Comparison of ENCODE assay signal across 10 mouse cellular contexts in the genomic region with DNA sequence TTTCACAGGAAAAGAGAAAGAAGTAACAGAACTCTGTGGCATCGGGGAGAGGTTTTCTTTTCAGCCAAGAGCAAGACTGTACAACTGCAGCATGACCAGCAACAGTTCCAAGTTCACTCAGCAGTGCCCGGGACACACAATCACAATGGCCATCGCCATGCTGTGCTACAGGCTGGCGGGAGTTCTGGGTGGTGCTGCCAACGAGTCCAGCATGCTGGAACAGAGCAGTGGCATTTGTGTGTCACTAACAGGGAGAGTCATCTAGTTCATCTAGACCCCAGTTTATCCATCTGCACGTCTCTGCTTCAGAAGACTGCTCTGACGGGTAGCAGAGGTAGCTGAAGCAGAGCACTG.
DNase-seq lines count a peak whose midpoint lies in the region; ATAC-seq and TF ChIP-seq lines count a peak whose summit lies in the region.
"Had no signal": no experiment of that assay in that cellular context is flagged by ENCODE, and none has a peak within 500 bp of the region (broad histone marks: within the 10 kb centered on the region; RNA-seq: fewer than 3 reads in every experiment).

No protein-coding gene starts in this region.

- DNase-seq in kidney, adult 18-20 months: peak; percentile 47
- no peak for DNase-seq in kidney, adult 8-10 months
- DNase-seq in brain, embryonic 14.5 days (ENCODE audit: low read depth): peak; percentile 35
- no peak for DNase-seq in T-cell, adult 2 months (ENCODE audit: low spot score)
- DNase-seq in layer of hippocampus, adult 11-12 months (ENCODE audit: low spot score): no peak

- H3K27ac ChIP-seq in embryonic facial prominence, embryonic 12.5 days: 0 out of 2 replicates have a peak overlapping the region, but pooled peaks have one; percentile 17
- H3K27ac ChIP-seq in intestine, embryonic 15.5 days: peak overlapping the region; percentile 33
- peak overlapping the region; percentile 46 for H3K27ac ChIP-seq in neural tube, embryonic 15.5 days (replicated peaks)

- no peak overlapping the region for H3K4me3 ChIP-seq in embryonic facial prominence, embryonic 12.5 days
- H3K4me3 ChIP-seq in intestine, embryonic 15.5 days (replicated peaks): no peak overlapping the region
- H3K4me3 ChIP-seq in neural tube, embryonic 15.5 days (replicated peaks): no peak overlapping the region
- H3K4me3 ChIP-seq: myocyte had no signal

- H3K36me3 ChIP-seq in embryonic facial prominence, embryonic 12.5 days: 0 out of 2 replicates have a peak, but pooled peaks cover 4% of the 10 kb centered on the region
- no peaks in the 10 kb centered on the region for H3K36me3 ChIP-seq in intestine, embryonic 15.5 days
- peaks cover 15% of the 10 kb centered on the region; the same call in 1 of the 2 replicates for H3K36me3 ChIP-seq in neural tube, embryonic 15.5 days

- no peak overlapping the region for H3K4me2 ChIP-seq in embryonic facial prominence, embryonic 12.5 days (replicated peaks)
- H3K4me2 ChIP-seq in intestine, embryonic 15.5 days (replicated peaks): no peak overlapping the region
- no peak overlapping the region for H3K4me2 ChIP-seq in neural tube, embryonic 15.5 days

- no peaks in the 10 kb centered on the region for H3K27me3 ChIP-seq in embryonic facial prominence, embryonic 12.5 days
- no peaks in the 10 kb centered on the region for H3K27me3 ChIP-seq in intestine, embryonic 15.5 days (replicated peaks)
- no peaks in the 10 kb centered on the region for H3K27me3 ChIP-seq in neural tube, embryonic 15.5 days (replicated peaks)

- no peak for ATAC-seq in embryonic facial prominence, embryonic 12.5 days (ENCODE audit: insufficient number of reproducible peaks, insufficient read depth, low FRiP score, low TSS enrichment)
- no peak for ATAC-seq in intestine, embryonic 15.5 days
- no peak for ATAC-seq in neural tube, embryonic 15.5 days (ENCODE audit: low FRiP score)

- H3K4me1 ChIP-seq in embryonic facial prominence, embryonic 12.5 days: peaks cover 21% of the 10 kb centered on the region
- H3K4me1 ChIP-seq in intestine, embryonic 15.5 days (replicated peaks): peaks cover 43% of the 10 kb centered on the region
- H3K4me1 ChIP-seq in neural tube, embryonic 15.5 days: peaks cover 20% of the 10 kb centered on the region

- WGBS in embryonic facial prominence, embryonic 12.5 days: 68% methylated on average over 7 of the region's 7 CpGs
- 66% methylated on average over 7 of the region's 7 CpGs for whole genome bisulfite sequencing in intestine, embryonic 15.5 days
- WGBS in neural tube, embryonic 15.5 days: 56% methylated on average over 7 of the region's 7 CpGs

- TF ChIP-seq POLR2A in brain, embryonic 14.5 days (IDR thresholded peaks at IDR 0.05; ENCODE audit: borderline replicate concordance, extremely low read depth, insufficient read depth, insufficient read length, poor library complexity, severe bottlenecking): no peak

- H3K9ac ChIP-seq in embryonic facial prominence, embryonic 12.5 days: no peak overlapping the region
- H3K9ac ChIP-seq in intestine, embryonic 15.5 days: no peak overlapping the region
- no peak overlapping the region for H3K9ac ChIP-seq in neural tube, embryonic 15.5 days (replicated peaks)

- no peaks in the 10 kb centered on the region for H3K9me3 ChIP-seq in embryonic facial prominence, embryonic 12.5 days
- no peaks in the 10 kb centered on the region for H3K9me3 ChIP-seq in intestine, embryonic 15.5 days
- H3K9me3 ChIP-seq in neural tube, embryonic 15.5 days (replicated peaks): no peaks in the 10 kb centered on the region
- H3K9me3 ChIP-seq: G1E had no signal

- no peak for TF ChIP-seq CTCF in brain, embryonic 14.5 days (IDR thresholded peaks at IDR 0.05; ENCODE audit: borderline replicate concordance, extremely low read depth, insufficient read depth, insufficient read length)

Comparison
In these comparisons a context has a peak if more than half of its experiments do, and no peak if none do; other contexts are left out.
1. DNase-seq: peak in kidney, adult 18-20 months (single experiment) and brain, embryonic 14.5 days (single experiment); none in kidney, adult 8-10 months (0 of 2), T-cell, adult 2 months (single experiment) and layer of hippocampus, adult 11-12 months (single experiment).
2. Peak in every context shown above with its lines, with median percentiles within 50 percentile points of each other: H3K27ac ChIP-seq.